ENCODE assay signal across 13 mouse cellular contexts in the genomic region with DNA sequence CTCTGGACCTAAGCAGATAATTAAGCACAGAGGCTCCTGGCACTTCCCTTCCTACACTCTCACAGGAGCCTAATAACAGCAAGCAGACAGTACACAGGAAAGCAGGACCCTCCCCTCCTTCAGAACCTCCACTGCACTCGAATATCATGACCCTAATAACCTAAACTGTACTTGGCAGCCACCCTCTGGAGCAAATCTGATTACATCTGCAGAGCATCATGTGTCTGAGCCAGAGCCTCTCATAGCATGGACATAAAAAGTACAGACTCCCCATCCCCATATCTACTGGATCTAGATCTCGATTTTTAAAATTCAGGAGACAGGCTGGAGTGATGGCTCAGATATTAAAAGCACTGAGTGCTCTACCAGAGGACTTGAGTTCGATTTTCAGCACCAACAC. TPM values are rescaled to one million over a fixed set of nuclear protein-coding genes. Genes with fewer than 3 reads are reported as not detected.
DNase-seq lines count a peak whose midpoint lies in the region; ATAC-seq and TF ChIP-seq lines count a peak whose summit lies in the region.
"Had no signal": no experiment of that assay in that cellular context is flagged by ENCODE, and none has a peak within 500 bp of the region (broad histone marks: within the 10 kb centered on the region; RNA-seq: fewer than 3 reads in every experiment).

No protein-coding gene starts in this region.

- no peak for TF ChIP-seq EP300 in stomach, postnatal 0 days (optimal IDR thresholded peaks at IDR 0.05)

- H3K36me3 ChIP-seq in hindbrain, embryonic 10.5 days: no peaks in the 10 kb centered on the region
- H3K36me3 ChIP-seq in hindbrain, postnatal 0 days (ENCODE audit: insufficient read depth, low read length): no peaks in the 10 kb centered on the region
- no peaks in the 10 kb centered on the region for H3K36me3 ChIP-seq in neural tube, embryonic 13.5 days
- no peaks in the 10 kb centered on the region for H3K36me3 ChIP-seq in intestine, embryonic 15.5 days
- no peaks in the 10 kb centered on the region for H3K36me3 ChIP-seq in stomach, postnatal 0 days (ENCODE audit: control insufficient read depth, insufficient read depth, low read length)

- no peak overlapping the region for H3K4me3 ChIP-seq in hindbrain, embryonic 10.5 days
- H3K4me3 ChIP-seq in hindbrain, postnatal 0 days (ENCODE audit: low read length): no peak overlapping the region
- no peak overlapping the region for H3K4me3 ChIP-seq in neural tube, embryonic 13.5 days
- no peak overlapping the region for H3K4me3 ChIP-seq in intestine, embryonic 15.5 days (replicated peaks)
- no peak overlapping the region for H3K4me3 ChIP-seq in stomach, postnatal 0 days (ENCODE audit: low read depth, low read length)
- H3K4me3 ChIP-seq in layer of hippocampus, adult 2 months: no peak overlapping the region

- no peaks in the 10 kb centered on the region for H3K27me3 ChIP-seq in hindbrain, embryonic 10.5 days (ENCODE audit: insufficient read depth, poor library complexity, severe bottlenecking)
- H3K27me3 ChIP-seq in hindbrain, postnatal 0 days (ENCODE audit: insufficient read depth, low read length): no peaks in the 10 kb centered on the region
- no peaks in the 10 kb centered on the region for H3K27me3 ChIP-seq in neural tube, embryonic 13.5 days
- no peaks in the 10 kb centered on the region for H3K27me3 ChIP-seq in intestine, embryonic 15.5 days (replicated peaks)
- no peaks in the 10 kb centered on the region for H3K27me3 ChIP-seq in stomach, postnatal 0 days (ENCODE audit: control insufficient read depth, insufficient read depth, low read length)

- H3K27ac ChIP-seq in hindbrain, embryonic 10.5 days: peak overlapping the region; percentile 9; the same call in 1 of the 2 replicates
- no peak overlapping the region for H3K27ac ChIP-seq in hindbrain, postnatal 0 days
- H3K27ac ChIP-seq in neural tube, embryonic 13.5 days (replicated peaks): peak overlapping the region; percentile 80
- H3K27ac ChIP-seq in intestine, embryonic 15.5 days: peak overlapping the region; percentile 77
- peak overlapping the region; percentile 86 for H3K27ac ChIP-seq in stomach, postnatal 0 days (replicated peaks)
- H3K27ac ChIP-seq in layer of hippocampus, adult 2 months: no peak overlapping the region

- H3K9me3 ChIP-seq in hindbrain, embryonic 10.5 days: no peaks in the 10 kb centered on the region
- no peaks in the 10 kb centered on the region for H3K9me3 ChIP-seq in hindbrain, postnatal 0 days (ENCODE audit: low read length)
- no peaks in the 10 kb centered on the region for H3K9me3 ChIP-seq in neural tube, embryonic 13.5 days
- no peaks in the 10 kb centered on the region for H3K9me3 ChIP-seq in intestine, embryonic 15.5 days
- H3K9me3 ChIP-seq in stomach, postnatal 0 days (ENCODE audit: control insufficient read depth, low read length): no peaks in the 10 kb centered on the region

- no peak for TF ChIP-seq CTCF in hindbrain, postnatal 0 days (IDR thresholded peaks at IDR 0.05; ENCODE audit: low read depth)
- no peak for TF ChIP-seq CTCF in stomach, postnatal 0 days (IDR thresholded peaks at IDR 0.05; ENCODE audit: low read depth)
- no peak for TF ChIP-seq CTCF in layer of hippocampus, adult 2 months (conservative IDR thresholded peaks at IDR 0.05)

- peaks cover 29% of the 10 kb centered on the region for H3K4me1 ChIP-seq in hindbrain, embryonic 10.5 days (replicated peaks)
- 0 out of 2 replicates have a peak, but pooled peaks cover 4% of the 10 kb centered on the region for H3K4me1 ChIP-seq in hindbrain, postnatal 0 days (ENCODE audit: insufficient read depth, low read length)
- peaks cover 48% of the 10 kb centered on the region for H3K4me1 ChIP-seq in neural tube, embryonic 13.5 days (replicated peaks)
- H3K4me1 ChIP-seq in intestine, embryonic 15.5 days (replicated peaks): peaks cover 27% of the 10 kb centered on the region
- H3K4me1 ChIP-seq in stomach, postnatal 0 days (replicated peaks; ENCODE audit: control insufficient read depth, insufficient read depth): peaks cover 3% of the 10 kb centered on the region; the same call in 1 of the 2 replicates

- 77% methylated on average over 3 of the region's 3 CpGs for WGBS in hindbrain, embryonic 10.5 days
- WGBS in hindbrain, postnatal 0 days: 67% methylated on average over 3 of the region's 3 CpGs
- WGBS in neural tube, embryonic 13.5 days: 69% methylated on average over 3 of the region's 3 CpGs
- 37% methylated on average over 3 of the region's 3 CpGs for WGBS in intestine, embryonic 15.5 days
- 49% methylated on average over 3 of the region's 3 CpGs for WGBS in stomach, postnatal 0 days

- no peak for ATAC-seq in hindbrain, postnatal 0 days
- no peak for ATAC-seq in neural tube, embryonic 13.5 days (ENCODE audit: low read depth)
- ATAC-seq in intestine, embryonic 15.5 days: no peak
- 0 out of 2 replicates have a peak, but pooled peaks have one; percentile 21 for ATAC-seq in stomach, postnatal 0 days (ENCODE audit: low FRiP score, low TSS enrichment)

- H3K4me2 ChIP-seq in hindbrain, postnatal 0 days (ENCODE audit: low read depth, low read length): no peak overlapping the region
- no peak overlapping the region; the same call in 1 of the 2 replicates for H3K4me2 ChIP-seq in neural tube, embryonic 13.5 days
- no peak overlapping the region; the same call in 1 of the 2 replicates for H3K4me2 ChIP-seq in intestine, embryonic 15.5 days (replicated peaks)
- no peak overlapping the region for H3K4me2 ChIP-seq in stomach, postnatal 0 days (replicated peaks; ENCODE audit: low read depth)

- H3K9ac ChIP-seq in hindbrain, postnatal 0 days (replicated peaks; ENCODE audit: low read length): no peak overlapping the region
- 0 out of 2 replicates have a peak overlapping the region, but pooled peaks have one; percentile 31 for H3K9ac ChIP-seq in neural tube, embryonic 13.5 days
- H3K9ac ChIP-seq in intestine, embryonic 15.5 days: no peak overlapping the region
- H3K9ac ChIP-seq in stomach, postnatal 0 days (ENCODE audit: low read length): 0 out of 2 replicates have a peak overlapping the region, but pooled peaks have one; percentile 38

- DNase-seq in hindbrain, embryonic 10.5 days (ENCODE audit: low spot score): no peak
- no peak for DNase-seq in hindbrain, postnatal 0 days (ENCODE audit: low spot score)
- DNase-seq in neural tube, embryonic 10.5 days (ENCODE audit: extremely low spot score, low spot score): no peak
- DNase-seq in stomach, postnatal 0 days (ENCODE audit: low spot score): no peak
- no peak for DNase-seq in layer of hippocampus, adult 2 months (ENCODE audit: low spot score in 2 of 2)
- no peak for DNase-seq in cerebellum, postnatal 14 days
- DNase-seq: adrenal gland, postnatal 25 days; kidney, adult 11 months; kidney, postnatal 4 days; lung, postnatal 14 days; spleen, adult 18-20 months had no signal

RNA-seq across cellular contexts. Expression of gene Pcbp3, which starts 58.0 kb away (rescaled TPM):
- polyA plus RNA-seq in hindbrain, embryonic 10.5 days (2016; fragmentation: Nextera tagmentation; extraction: Ambion mirVana): 89.5 and 94.7 TPM in 2 replicates
- total RNA-seq in hindbrain, postnatal 0 days (2014; rRNA removed): 57.0 and 59.0 TPM in 2 replicates
- polyA plus RNA-seq in hindbrain, postnatal 0 days (2015; fragmentation: Nextera tagmentation; extraction: Ambion mirVana): 92.9 and 95.6 TPM in 2 replicates
- 118 and 146 TPM in 2 replicates for polyA plus RNA-seq in neural tube, embryonic 13.5 days (2015; fragmentation: Nextera tagmentation; extraction: Ambion mirVana)
- 43.5 and 44.1 TPM in 2 replicates for polyA plus RNA-seq in intestine, embryonic 15.5 days (2015; fragmentation: Nextera tagmentation; extraction: Ambion mirVana)
- polyA plus RNA-seq in stomach, postnatal 0 days (2015; fragmentation: Nextera tagmentation; extraction: Ambion mirVana): 15.3 and 18.5 TPM in 2 replicates
- total RNA-seq in layer of hippocampus, adult 2 months (2021): 10 to 100 TPM; 57.6 to 63.9 TPM

Comparison
In these comparisons a context has a peak if more than half of its experiments do, and no peak if none do; other contexts are left out.
1. H3K27ac ChIP-seq: peak in hindbrain, embryonic 10.5 days (single experiment), neural tube, embryonic 13.5 days (single experiment), intestine, embryonic 15.5 days (single experiment) and stomach, postnatal 0 days (single experiment); none in hindbrain, postnatal 0 days (single experiment) and layer of hippocampus, adult 2 months (single experiment).
2. H3K9ac ChIP-seq: peak in neural tube, embryonic 13.5 days (single experiment) and stomach, postnatal 0 days (single experiment); none in hindbrain, postnatal 0 days (single experiment) and intestine, embryonic 15.5 days (single experiment).